Mouse (Mus musculus) urinary bladder, postnatal 10 days (tissue): ENCODE data around the gene Xylt1.

Source experiments
- DNase-seq: peaks from one replicate; pipeline ENCODE4 v3.0.0; 2022; ENCODE audit warnings: low spot score

The Xylt1 gene

GRCm38 (mm10) chr7:117614851-117615250 lies 234.1 kb downstream of the Xylt1 start:
- no peak for DNase-seq

- no peak for DNase-seq
Observed at GRCm38 (mm10) chr7:117616277-117616676, 235.5 kb downstream of the Xylt1 start.

- DNase-seq, result no peak
Observed at GRCm38 (mm10) chr7:117618715-117619150, 238.0 kb downstream of the Xylt1 start.

GRCm38 (mm10) chr7:117621566-117621965 lies 240.8 kb downstream of the Xylt1 start:
- DNase-seq, result no peak

GRCm38 (mm10) chr7:117622769-117623168 lies 242.0 kb downstream of the Xylt1 start:
- DNase-seq, result no peak

- no peak for DNase-seq
Observed at GRCm38 (mm10) chr7:117628791-117629190, 248.0 kb downstream of the Xylt1 start.

- no peak for DNase-seq
Observed at GRCm38 (mm10) chr7:117630657-117631056, 249.9 kb downstream of the Xylt1 start.

GRCm38 (mm10) chr7:117635584-117635983 lies 254.8 kb downstream of the Xylt1 start:
- DNase-seq, result no peak

GRCm38 (mm10) chr7:117636713-117637112 lies 255.9 kb downstream of the Xylt1 start:
- DNase-seq, result no peak

- DNase-seq, result no peak
Observed at GRCm38 (mm10) chr7:117637997-117638396, 257.2 kb downstream of the Xylt1 start.

GRCm38 (mm10) chr7:117652637-117653036 lies 271.9 kb downstream of the Xylt1 start:
- no peak for DNase-seq

- DNase-seq, result no peak
Observed at GRCm38 (mm10) chr7:117655732-117656131, 275.0 kb downstream of the Xylt1 start.

- no peak for DNase-seq
Observed at GRCm38 (mm10) chr7:117658180-117658579, 277.4 kb downstream of the Xylt1 start.

GRCm38 (mm10) chr7:117658739-117659138 lies 278.0 kb downstream of the Xylt1 start:
- no peak for DNase-seq

- DNase-seq, result no peak
Observed at GRCm38 (mm10) chr7:117667286-117667685, 286.5 kb downstream of the Xylt1 start.

GRCm38 (mm10) chr7:117668226-117668625 lies 287.4 kb downstream of the Xylt1 start:
- DNase-seq, result no peak

- DNase-seq, result no peak
Observed at GRCm38 (mm10) chr7:117672121-117672591, 291.4 kb downstream of the Xylt1 start.

GRCm38 (mm10) chr7:117686120-117686996 lies 305.6 kb downstream of the Xylt1 start:
- DNase-seq, result no peak

- no peak for DNase-seq
Observed at GRCm38 (mm10) chr7:117686997-117687302, 306.2 kb downstream of the Xylt1 start.

- no peak for DNase-seq
Observed at GRCm38 (mm10) chr7:117695612-117696011, 314.8 kb downstream of the Xylt1 start.

GRCm38 (mm10) chr7:117697681-117698080 lies 316.9 kb downstream of the Xylt1 start:
- no peak for DNase-seq

- no peak for DNase-seq
Observed at GRCm38 (mm10) chr7:117698551-117699114, 317.9 kb downstream of the Xylt1 start.

GRCm38 (mm10) chr7:117699343-117699985 lies 318.7 kb downstream of the Xylt1 start:
- DNase-seq, result no peak
